Mouse (Mus musculus): Measurements from ENCODE around the gene Rhot2. TPM values are rescaled to one million over a fixed set of nuclear protein-coding genes. Genes with fewer than 3 reads are reported as not detected.
A peak's percentile ranks its signal among the peaks of the same experiment; 100 is the strongest.

Gene Rhot2
- polyA plus RNA-seq, 1 experiment from 2014 or later: 29.0 TPM

DNA sequence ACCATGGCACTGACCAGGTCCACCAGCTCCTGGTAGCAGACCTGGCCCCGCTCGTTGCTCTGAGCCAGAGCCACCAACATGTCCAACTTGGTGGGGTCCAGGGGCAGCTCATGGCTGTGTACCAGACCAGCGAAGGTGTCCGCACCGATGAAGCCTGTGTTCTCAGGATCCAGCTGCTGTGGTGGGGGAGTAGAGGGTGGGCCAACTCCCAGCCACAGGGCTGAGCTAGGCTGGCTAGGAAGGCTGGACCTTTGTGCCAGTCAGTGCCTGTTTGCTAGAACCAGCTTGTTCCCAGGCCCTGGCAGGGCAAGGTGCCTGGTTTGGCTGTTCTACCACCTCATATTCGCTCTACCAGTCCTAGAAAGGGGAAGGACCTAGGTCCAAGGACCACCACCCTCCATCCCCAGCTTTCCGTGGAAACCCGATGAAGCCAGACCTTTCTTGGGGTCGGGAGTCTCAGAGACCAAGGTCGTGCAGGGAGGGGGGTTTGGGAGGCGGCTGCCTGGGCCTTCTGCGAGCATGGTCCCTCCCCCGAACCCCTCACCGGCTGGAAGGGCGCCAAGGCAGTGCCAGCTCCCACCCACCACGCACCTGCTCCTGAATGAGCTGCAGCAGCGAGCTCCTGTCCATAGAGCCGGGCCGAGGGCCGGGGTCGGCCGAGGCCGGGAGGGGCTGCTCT is 8.1 kb downstream of the Rhot2 start:
- H3K4me3 ChIP-seq (replicated peaks): peak overlapping the region; percentile 42
- peak overlapping the region; percentile 42 for H3K9ac ChIP-seq
- peaks cover 56% of the 10 kb centered on the region for H3K36me3 ChIP-seq
- H3K27ac ChIP-seq: peak overlapping the region; percentile 85
- no peaks in the 10 kb centered on the region for H3K27me3 ChIP-seq
- peaks cover 63% of the 10 kb centered on the region for H3K4me1 ChIP-seq
- no peaks in the 10 kb centered on the region for H3K9me3 ChIP-seq (replicated peaks)
- WGBS: 18% methylated on average over 23 of the region's 23 CpGs
- H3K4me2 ChIP-seq: peak overlapping the region; percentile 95
- no peak; the same call in 1 of the 2 replicates for ATAC-seq (replicated peaks; ENCODE audit: low FRiP score)

GRCm38 (mm10) chr17:25835816-25836215 is 8.8 kb downstream of the Rhot2 start:
- Histone ChIP-seq H3K9ac (peak overlapping the region; percentile 42; the same call in 1 of the 2 replicates), H3K4me3 (replicated peaks) (peak overlapping the region; percentile 42; the same call in 1 of the 2 replicates), H3K36me3 (peaks cover 56% of the 10 kb centered on the region), H3K9me3 (replicated peaks) (no peaks in the 10 kb centered on the region), H3K4me1 (peaks cover 70% of the 10 kb centered on the region), H3K27ac (peak overlapping the region; percentile 85), H3K27me3 (no peaks in the 10 kb centered on the region), H3K4me2 (peak overlapping the region; percentile 95)
- 91% methylated on average over 16 of the region's 16 CpGs for WGBS
- no peak for ATAC-seq (replicated peaks; ENCODE audit: low FRiP score)

DNA sequence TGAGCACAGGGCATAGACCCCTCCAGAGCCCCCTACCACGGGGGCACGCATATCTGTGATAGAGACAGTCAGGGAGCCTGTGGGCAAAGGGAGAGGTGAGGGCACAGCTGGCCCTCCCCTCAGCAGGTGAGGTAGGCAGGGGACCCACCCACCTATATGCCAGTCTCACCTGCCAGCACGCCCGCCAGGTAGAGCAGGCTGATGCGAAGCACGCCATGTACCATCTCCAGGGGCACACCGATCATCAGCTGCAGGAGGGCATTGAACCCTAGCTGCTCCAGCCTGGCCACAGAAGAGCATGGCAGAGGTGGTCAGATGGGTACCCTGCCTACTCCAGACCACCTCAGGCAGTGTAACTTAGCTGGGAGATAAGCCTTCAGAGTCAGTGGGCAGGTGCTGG is 9.3 kb downstream of the Rhot2 start:
- H3K27ac ChIP-seq: no peak overlapping the region
- 90% methylated on average over 7 of the region's 7 CpGs for WGBS
- peaks cover 56% of the 10 kb centered on the region for H3K36me3 ChIP-seq
- no peaks in the 10 kb centered on the region for H3K27me3 ChIP-seq
- H3K9ac ChIP-seq: no peak overlapping the region
- peak overlapping the region; percentile 95 for H3K4me2 ChIP-seq
- H3K4me3 ChIP-seq (replicated peaks): 0 out of 2 replicates have a peak overlapping the region, but pooled peaks have one; percentile 64
- no peak for ATAC-seq (replicated peaks; ENCODE audit: low FRiP score)
- peaks cover 74% of the 10 kb centered on the region for H3K4me1 ChIP-seq
- H3K9me3 ChIP-seq (replicated peaks): no peaks in the 10 kb centered on the region

- 83% methylated on average over 12 of the region's 12 CpGs for WGBS
- no peaks in the 10 kb centered on the region for H3K9me3 ChIP-seq (replicated peaks)
- H3K27ac ChIP-seq: peak overlapping the region; percentile 100
- H3K4me2 ChIP-seq: peak overlapping the region; percentile 95
- H3K9ac ChIP-seq: peak overlapping the region; percentile 73
- no peaks in the 10 kb centered on the region for H3K27me3 ChIP-seq
- H3K4me3 ChIP-seq (replicated peaks): peak overlapping the region; percentile 64
- H3K36me3 ChIP-seq: peaks cover 56% of the 10 kb centered on the region
- H3K4me1 ChIP-seq: peaks cover 77% of the 10 kb centered on the region
- ATAC-seq (replicated peaks; ENCODE audit: low FRiP score): no peak
Observed at GRCm38 (mm10) chr17:25834595-25835222, 9.9 kb downstream of the Rhot2 start.

GRCm38 (mm10) chr17:25833961-25834594 is 10.6 kb downstream of the Rhot2 start:
- no peaks in the 10 kb centered on the region for H3K9me3 ChIP-seq (replicated peaks)
- peak overlapping the region; percentile 73 for H3K9ac ChIP-seq
- peaks cover 49% of the 10 kb centered on the region for H3K36me3 ChIP-seq
- peak overlapping the region; percentile 95 for H3K4me2 ChIP-seq
- 11% methylated on average over 6 of the region's 6 CpGs for WGBS
- no peak for ATAC-seq (replicated peaks; ENCODE audit: low FRiP score)
- peaks cover 82% of the 10 kb centered on the region for H3K4me1 ChIP-seq
- H3K4me3 ChIP-seq (replicated peaks): peak overlapping the region; percentile 64
- no peaks in the 10 kb centered on the region for H3K27me3 ChIP-seq
- peak overlapping the region; percentile 100 for H3K27ac ChIP-seq

GRCm38 (mm10) chr17:25833291-25833663 is 11.4 kb downstream of the Rhot2 start, which contains the start of gene Stub1:
Gene Stub1 (minus strand): TSS chr17:25833404.
- Histone ChIP-seq H3K27ac (peak within 1 kb of the TSS; percentile 100), H3K27me3 (no peaks in the 10 kb centered on the region), H3K4me3 (replicated peaks) (peak within 1 kb of the TSS; percentile 64), H3K4me2 (peak within 1 kb of the TSS; percentile 95), H3K36me3 (peaks cover 43% of the 10 kb centered on the region), H3K4me1 (peaks cover 82% of the 10 kb centered on the region), H3K9ac (peak within 1 kb of the TSS; percentile 73), H3K9me3 (replicated peaks) (no peaks in the 10 kb centered on the region)
- WGBS: under 1% methylated on average over 24 of the region's 24 CpGs
- peak; percentile 69 for ATAC-seq (replicated peaks; ENCODE audit: low FRiP score)

- under 1% methylated on average over 76 of the region's 77 CpGs for WGBS
Observed at GRCm38 (mm10) chr17:25832436-25833290, 12.0 kb downstream of the Rhot2 start.

GRCm38 (mm10) chr17:25831451-25832281 is 13.0 kb downstream of the Rhot2 start:
- Histone ChIP-seq H3K27me3 (no peaks in the 10 kb centered on the region), H3K4me2 (peak overlapping the region; percentile 95), H3K4me1 (peaks cover 75% of the 10 kb centered on the region), H3K9me3 (replicated peaks) (no peaks in the 10 kb centered on the region), H3K4me3 (replicated peaks) (peak overlapping the region; percentile 64), H3K36me3 (peaks cover 51% of the 10 kb centered on the region), H3K9ac (peak overlapping the region; percentile 73), H3K27ac (peak overlapping the region; percentile 100)
- ATAC-seq (replicated peaks; ENCODE audit: low FRiP score): no peak
- 55% methylated on average over 21 of the region's 21 CpGs for WGBS

More at GRCm38 (mm10) chr17:25832436-25833290, 12.0 kb downstream of the Rhot2 start:
- peak overlapping the region; percentile 64 for H3K4me3 ChIP-seq (replicated peaks)
- H3K4me1 ChIP-seq: peaks cover 82% of the 10 kb centered on the region
- peak overlapping the region; percentile 95 for H3K4me2 ChIP-seq
- H3K9ac ChIP-seq: peak overlapping the region; percentile 73
- peaks cover 42% of the 10 kb centered on the region for H3K36me3 ChIP-seq
- ATAC-seq (replicated peaks; ENCODE audit: low FRiP score): peak; percentile 89
- H3K27me3 ChIP-seq: no peaks in the 10 kb centered on the region
- H3K27ac ChIP-seq: peak overlapping the region; percentile 100
- no peaks in the 10 kb centered on the region for H3K9me3 ChIP-seq (replicated peaks)

- Histone ChIP-seq H3K27me3 (no peaks in the 10 kb centered on the region), H3K9me3 (replicated peaks) (no peaks in the 10 kb centered on the region), H3K9ac (peak overlapping the region; percentile 73; the same call in 1 of the 2 replicates), H3K27ac (0 out of 2 replicates have a peak overlapping the region, but pooled peaks have one; percentile 95), H3K36me3 (peaks cover 57% of the 10 kb centered on the region), H3K4me2 (peak overlapping the region; percentile 95), H3K4me3 (replicated peaks) (peak overlapping the region; percentile 64), H3K4me1 (peaks cover 73% of the 10 kb centered on the region)
- ATAC-seq (replicated peaks; ENCODE audit: low FRiP score): no peak
- 90% methylated on average over 14 of the region's 14 CpGs for whole genome bisulfite sequencing
Observed at GRCm38 (mm10) chr17:25830806-25831431, 13.7 kb downstream of the Rhot2 start.

DNA sequence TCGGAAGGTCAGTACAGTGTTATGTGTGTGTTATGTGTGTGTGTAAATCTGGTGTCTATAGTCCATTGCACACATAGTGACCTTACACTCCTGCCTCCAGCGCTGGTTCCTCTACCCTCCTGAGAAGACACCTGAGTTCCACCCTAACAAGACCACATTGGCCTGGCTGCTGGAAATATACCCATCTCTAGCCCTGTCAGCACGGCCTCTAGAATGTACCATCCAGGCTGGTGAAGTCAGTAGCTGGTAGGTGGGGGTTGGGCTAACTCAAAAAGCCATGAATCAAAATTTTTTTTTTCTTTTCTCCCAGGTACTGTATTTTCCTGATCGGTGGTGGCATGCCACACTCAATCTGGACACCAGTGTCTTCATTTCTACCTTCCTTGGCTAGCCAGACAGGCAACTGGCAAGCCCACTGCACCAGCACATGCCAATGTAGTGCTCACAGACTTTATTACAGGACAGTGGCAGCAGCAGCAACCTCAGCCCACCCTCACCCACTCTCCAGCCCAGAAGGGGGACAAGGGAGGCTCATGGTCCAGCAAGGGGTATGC is 14.4 kb downstream of the Rhot2 start:
- peaks cover 71% of the 10 kb centered on the region for H3K4me1 ChIP-seq
- ATAC-seq (replicated peaks; ENCODE audit: low FRiP score): no peak
- H3K27me3 ChIP-seq: no peaks in the 10 kb centered on the region
- peak overlapping the region; percentile 95 for H3K4me2 ChIP-seq
- 0 out of 2 replicates have a peak overlapping the region, but pooled peaks have one; percentile 95 for H3K27ac ChIP-seq
- H3K9ac ChIP-seq: 0 out of 2 replicates have a peak overlapping the region, but pooled peaks have one; percentile 66
- H3K9me3 ChIP-seq (replicated peaks): no peaks in the 10 kb centered on the region
- WGBS: 85% methylated on average over 4 of the region's 4 CpGs
- peak overlapping the region; percentile 64 for H3K4me3 ChIP-seq (replicated peaks)
- H3K36me3 ChIP-seq: peaks cover 56% of the 10 kb centered on the region
